Mouse (Mus musculus) small intestine, adult 2 months (tissue): ENCODE measurements at regions not wholly inside any gene's neighbourhood (a gene's known extent, or its start where the extent isn't known, plus 50 kb on each side); places are given as distances from the start of the nearest gene placed in this dataset.

ENCODE experiments used
- H3K27ac ChIP-seq: fragments of 200-500 bp; 2 replicates; pipeline ENCODE4 v1.5.1; 2012; ENCODE audit warnings: low read depth, low read length, control low read depth, inconsistent platforms; ENCODE audit not compliant: insufficient read depth
- H3K27me3 ChIP-seq: fragments of 200-500 bp; 2 replicates; pipeline ENCODE4 v1.6.1; 2012; ENCODE audit warnings: mild to moderate bottlenecking, moderate library complexity, low read length, inconsistent platforms; ENCODE audit not compliant: control insufficient read depth, insufficient read depth
- H3K36me3 ChIP-seq: fragments of 200-500 bp; 2 replicates; pipeline ENCODE4 v1.6.1; 2012; ENCODE audit warnings: mild to moderate bottlenecking, low read length, control low read depth, inconsistent platforms; ENCODE audit not compliant: control insufficient read depth, insufficient read depth
- H3K4me1 ChIP-seq: fragments of 200-500 bp; 2 replicates; pipeline ENCODE4 v1.6.1; 2012; ENCODE audit warnings: low read length, inconsistent platforms, mixed read lengths; ENCODE audit not compliant: control insufficient read depth, insufficient read depth, insufficient read length
- H3K4me3 ChIP-seq: fragments of 200-500 bp; 2 replicates; pipeline ENCODE4 v1.5.1; 2012; ENCODE audit warnings: low read depth, mild to moderate bottlenecking, control low read depth, inconsistent platforms, low read length, moderate library complexity
- CTCF ChIP-seq: fragments of 200-500 bp; IDR thresholded peaks from 2 replicates; pipeline ENCODE4 v1.5.1; 2012; ENCODE audit warnings: low read depth, mild to moderate bottlenecking, control low read depth, inconsistent platforms, low read length, moderate library complexity, mixed read lengths; ENCODE audit not compliant: insufficient replicate concordance, insufficient read length; ENCODE audit errors: extremely low read depth
- POLR2A ChIP-seq: fragments of 200-500 bp; IDR thresholded peaks from 2 replicates; pipeline ENCODE4 v1.6.1; 2012; ENCODE audit warnings: low read depth, mild to moderate bottlenecking, control low read depth, inconsistent platforms, low read length, moderate library complexity
- WGBS: fragments of 180-500 bp; shearing (Covaris S2); methylation state at CpG from one replicate; pipeline ENCODE4 v1.1.7; 2018; 5-methylcytosine and 5-hydroxymethylcytosine counted together

DNA sequence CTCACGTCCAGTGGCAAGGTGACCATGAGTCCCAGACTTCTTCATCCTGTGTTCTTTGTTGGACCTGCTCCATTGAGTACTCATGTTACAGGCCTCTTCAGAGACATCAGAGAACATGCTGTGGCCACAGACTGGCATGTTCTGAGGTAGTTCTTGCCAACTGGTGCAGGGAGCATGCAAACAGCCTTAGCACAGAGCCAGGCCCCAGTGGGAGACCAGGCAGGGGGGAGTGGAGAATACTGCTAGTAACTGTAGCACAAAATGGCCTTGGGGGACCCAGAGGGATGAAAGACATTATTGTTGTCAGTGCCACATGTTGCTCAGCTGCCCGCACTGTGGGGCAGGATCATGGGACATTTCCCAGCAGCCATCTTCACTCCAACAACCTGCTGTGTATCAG, 108.4 kb downstream of the Rplp1 start:
- peaks cover 2% of the 10 kb centered on the region; the same call in 1 of the 2 replicates for H3K4me1 ChIP-seq
- no peaks in the 10 kb centered on the region for H3K36me3 ChIP-seq
- no peak overlapping the region for H3K27ac ChIP-seq
- WGBS = 99% methylated on average over 2 of the region's 2 CpGs
- TF ChIP-seq POLR2A (no peak), CTCF (no peak)
- H3K4me3 ChIP-seq = no peak overlapping the region
- H3K27me3 ChIP-seq = no peaks in the 10 kb centered on the region

DNA sequence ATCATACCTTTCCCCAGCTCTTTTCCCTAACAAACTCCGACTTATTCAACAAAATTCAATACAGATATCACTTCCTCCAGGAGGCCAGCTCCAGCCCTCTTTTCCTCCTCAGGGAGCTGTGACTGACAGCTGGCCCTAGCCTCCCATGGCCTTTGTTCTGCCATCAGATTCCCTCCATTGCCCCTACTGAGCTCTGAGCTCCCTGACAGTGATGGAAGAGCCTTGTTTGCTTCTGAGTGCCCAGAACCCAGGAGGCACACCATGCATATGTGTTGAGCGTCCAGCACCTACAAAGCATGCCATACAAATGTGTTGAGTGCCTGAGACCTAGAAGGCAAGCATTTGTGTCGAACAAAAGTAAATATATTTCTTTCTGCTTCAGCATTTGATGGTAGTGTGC, 110.8 kb downstream of the Rplp1 start:
- Histone ChIP-seq H3K4me3 (no peak overlapping the region), H3K4me1 (peaks cover 5% of the 10 kb centered on the region; the same call in 1 of the 2 replicates), H3K36me3 (no peaks in the 10 kb centered on the region), H3K27ac (no peak overlapping the region), H3K27me3 (no peaks in the 10 kb centered on the region)
- TF ChIP-seq POLR2A = no peak
- no peak for TF ChIP-seq CTCF
- WGBS = 86% methylated on average over 3 of the region's 3 CpGs

DNA sequence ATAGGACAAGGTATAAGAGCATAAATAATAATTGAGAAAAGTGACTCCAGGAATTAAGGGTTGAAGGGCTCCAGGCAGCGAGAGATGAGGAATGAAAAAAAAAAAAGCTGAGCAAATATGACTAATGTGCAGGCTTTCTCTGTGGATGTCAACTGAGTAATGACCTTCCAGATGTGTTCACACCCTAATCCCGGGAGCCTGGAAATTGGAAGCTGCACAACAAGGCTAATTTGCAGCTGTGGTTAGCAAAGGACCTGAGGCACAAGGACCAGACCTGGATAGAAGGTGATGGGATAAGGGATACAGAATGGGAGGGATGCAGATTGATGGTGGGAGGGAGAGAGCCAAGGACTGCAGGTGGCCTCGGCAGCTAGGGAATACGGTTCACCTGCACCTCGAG, 111.6 kb downstream of the Rplp1 start:
- WGBS = 62% methylated on average over 5 of the region's 5 CpGs
- no peak overlapping the region for H3K4me3 ChIP-seq

DNA sequence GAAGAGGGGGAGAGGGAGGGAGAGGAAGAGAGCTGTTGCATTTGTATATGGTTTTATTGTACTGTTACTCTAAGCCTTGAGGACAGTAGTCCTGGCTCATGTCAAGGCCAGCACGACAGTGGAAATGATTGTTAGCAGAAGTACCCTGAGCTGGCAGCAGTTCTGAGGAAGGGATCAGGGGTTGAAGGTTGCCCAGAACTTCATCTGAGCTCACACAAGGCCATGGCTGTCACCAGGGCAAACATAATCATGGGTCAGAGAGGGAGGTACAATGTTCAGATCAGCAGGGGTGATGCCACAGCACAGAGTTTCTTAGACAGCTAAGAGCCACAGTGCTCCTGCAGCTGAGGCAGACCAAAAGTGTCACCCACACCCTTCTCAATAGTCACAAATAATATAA, 114.8 kb downstream of the Rplp1 start:
- H3K27ac ChIP-seq = no peak overlapping the region
- 16% methylated on average over 1 of the region's 1 CpGs for WGBS
- no peaks in the 10 kb centered on the region for H3K27me3 ChIP-seq
- H3K4me3 ChIP-seq = no peak overlapping the region
- peaks cover 2% of the 10 kb centered on the region; the same call in 1 of the 2 replicates for H3K4me1 ChIP-seq
- TF ChIP-seq CTCF (no peak), POLR2A (no peak)
- no peaks in the 10 kb centered on the region for H3K36me3 ChIP-seq

More for the DNA sequence above, 111.6 kb downstream of the Rplp1 start:
- TF ChIP-seq POLR2A (no peak), CTCF (no peak)
- no peaks in the 10 kb centered on the region for H3K27me3 ChIP-seq
- H3K27ac ChIP-seq = no peak overlapping the region
- H3K4me1 ChIP-seq = peaks cover 2% of the 10 kb centered on the region; the same call in 1 of the 2 replicates
- no peaks in the 10 kb centered on the region for H3K36me3 ChIP-seq

DNA sequence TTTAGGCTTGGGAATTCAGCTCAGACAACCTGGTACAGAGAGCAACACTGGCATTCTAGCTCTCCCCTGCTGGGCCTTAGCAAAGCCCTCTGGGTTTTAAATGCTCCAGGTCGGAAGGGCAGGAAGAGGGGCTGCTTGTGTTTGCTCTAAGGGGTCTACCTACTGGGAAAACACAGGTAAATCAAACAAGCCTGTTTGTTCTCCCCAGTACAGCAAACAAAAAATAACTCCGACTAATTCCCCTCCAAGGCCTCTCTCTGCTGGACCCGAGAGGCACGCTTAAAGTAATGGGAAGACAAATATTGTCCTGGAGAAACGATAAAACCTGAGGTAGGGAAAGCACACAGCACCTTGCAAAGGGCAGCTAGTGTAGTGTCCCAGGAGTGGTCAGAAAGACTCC, 118.4 kb downstream of the Rplp1 start:
- TF ChIP-seq POLR2A = no peak
- TF ChIP-seq CTCF = no peak
- H3K27ac ChIP-seq = no peak overlapping the region
- 90% methylated on average over 5 of the region's 5 CpGs for WGBS
- H3K4me3 ChIP-seq = no peak overlapping the region
- H3K36me3 ChIP-seq = no peaks in the 10 kb centered on the region
- H3K4me1 ChIP-seq = peaks cover 2% of the 10 kb centered on the region; the same call in 1 of the 2 replicates
- no peaks in the 10 kb centered on the region for H3K27me3 ChIP-seq

DNA sequence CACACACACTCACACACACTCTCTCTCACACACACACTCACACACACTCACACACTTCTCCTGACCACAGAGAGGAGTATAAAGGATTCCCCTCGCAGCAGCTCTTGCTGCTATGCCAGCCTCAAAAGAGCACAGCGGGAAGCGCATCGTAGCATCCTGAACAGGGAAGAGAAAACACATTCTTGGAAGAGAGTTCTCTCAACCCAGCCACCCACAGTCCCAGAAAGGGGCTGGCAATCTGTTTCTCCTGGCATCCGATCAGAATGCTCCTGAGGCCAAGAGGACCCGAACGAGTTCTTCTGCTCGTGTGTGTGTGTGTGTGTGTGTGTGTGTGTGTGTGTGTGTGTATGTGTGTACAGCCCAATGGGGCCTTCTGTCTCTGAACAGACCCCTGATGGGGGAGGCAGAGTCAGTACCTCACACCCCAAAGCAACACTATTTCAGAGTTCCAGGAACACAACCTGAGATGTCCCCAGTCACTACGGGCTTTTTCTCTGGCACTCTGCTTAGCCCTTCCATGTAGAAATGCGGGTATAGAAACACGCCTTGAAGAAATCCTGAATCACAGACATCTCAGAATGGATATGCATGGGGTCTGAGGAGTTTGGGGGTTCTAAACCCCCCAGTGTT, 122.8 kb downstream of the Rplp1 start:
- H3K36me3 ChIP-seq = no peaks in the 10 kb centered on the region
- WGBS = 81% methylated on average over 11 of the region's 11 CpGs
- no peaks in the 10 kb centered on the region for H3K27me3 ChIP-seq
- no peak overlapping the region for H3K27ac ChIP-seq
- no peak overlapping the region for H3K4me3 ChIP-seq
- no peaks in the 10 kb centered on the region for H3K4me1 ChIP-seq
- TF ChIP-seq POLR2A (no peak), CTCF (no peak)

DNA sequence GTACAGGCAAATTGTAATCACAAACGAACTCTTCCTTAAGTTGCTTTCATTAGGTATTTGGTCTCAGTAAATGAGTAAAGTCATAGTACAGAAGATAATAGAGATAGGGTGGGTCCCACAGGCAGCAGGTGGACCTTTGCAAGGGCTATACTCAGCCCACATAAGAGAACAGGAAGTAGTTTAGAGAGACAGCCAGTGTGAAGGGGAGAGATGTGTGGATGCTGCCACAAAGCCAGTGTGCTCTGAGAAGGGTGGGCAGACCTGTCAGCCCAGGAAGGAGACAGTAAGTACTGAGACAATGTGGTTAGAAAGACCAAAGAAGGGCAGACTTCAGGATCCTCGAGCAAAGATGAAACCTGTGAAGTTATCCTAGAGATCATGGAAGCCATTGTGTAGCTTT, 123.5 kb downstream of the Rplp1 start:
- no peak overlapping the region for H3K4me3 ChIP-seq
- no peaks in the 10 kb centered on the region for H3K4me1 ChIP-seq
- H3K36me3 ChIP-seq = no peaks in the 10 kb centered on the region
- 39% methylated on average over 2 of the region's 2 CpGs for WGBS
- no peak overlapping the region for H3K27ac ChIP-seq
- TF ChIP-seq POLR2A = no peak
- no peak for TF ChIP-seq CTCF
- H3K27me3 ChIP-seq = no peaks in the 10 kb centered on the region
